Comparison of ENCODE assay signal across 22 mouse cellular contexts in genomic region chr13:119309238-119309637, GRCm38 (mm10).
"Had no signal": no experiment of that assay in that cellular context is flagged by ENCODE, and none has a peak within 500 bp of the region (broad histone marks: within the 10 kb centered on the region; RNA-seq: fewer than 3 reads in every experiment).

No protein-coding gene starts in this region.

- H3K27ac ChIP-seq: heart, embryonic 13.5 days; heart, embryonic 15.5 days; hindbrain, embryonic 12.5 days; hindbrain, embryonic 15.5 days; hindbrain, postnatal 0 days; intestine, embryonic 15.5 days; layer of hippocampus, adult 2 months; left cerebral cortex, adult 2 months; limb, embryonic 13.5 days; limb, embryonic 15.5 days; liver, embryonic 12.5 days had no signal

- H3K4me1 ChIP-seq: heart, embryonic 13.5 days; heart, embryonic 15.5 days; hindbrain, embryonic 12.5 days; hindbrain, embryonic 15.5 days; intestine, embryonic 15.5 days; limb, embryonic 13.5 days; limb, embryonic 15.5 days; liver, embryonic 12.5 days had no signal

- H3K36me3 ChIP-seq: heart, embryonic 13.5 days; heart, embryonic 15.5 days; hindbrain, embryonic 12.5 days; hindbrain, embryonic 15.5 days; intestine, embryonic 15.5 days; limb, embryonic 13.5 days; limb, embryonic 15.5 days; liver, embryonic 12.5 days had no signal

- DNase-seq: gastrocnemius, postnatal 14 days; gastrocnemius, postnatal 36 days; heart, adult 18-20 months; heart, postnatal 14 days; heart, postnatal 36 days; kidney, adult 18-20 months; kidney, adult 8-10 months; kidney, postnatal 10 days; kidney, postnatal 25 days; kidney, postnatal 4 days had no signal

- H3K4me3 ChIP-seq: heart, embryonic 13.5 days; heart, embryonic 15.5 days; hindbrain, embryonic 12.5 days; hindbrain, embryonic 15.5 days; intestine, embryonic 15.5 days; layer of hippocampus, adult 2 months; left cerebral cortex, adult 2 months; limb, embryonic 13.5 days; limb, embryonic 15.5 days; liver, embryonic 12.5 days had no signal

- ATAC-seq: hindbrain, postnatal 0 days; intestine, embryonic 15.5 days; intestine, postnatal 0 days; liver, embryonic 12.5 days had no signal
